Mouse (Mus musculus): ENCODE data around the gene Agrn. TPM values are rescaled to one million over a fixed set of nuclear protein-coding genes. Genes with fewer than 3 reads are reported as not detected.

The Agrn gene
- polyA plus RNA-seq, 1 experiment from 2014 or later, result 91.9 TPM

DNA sequence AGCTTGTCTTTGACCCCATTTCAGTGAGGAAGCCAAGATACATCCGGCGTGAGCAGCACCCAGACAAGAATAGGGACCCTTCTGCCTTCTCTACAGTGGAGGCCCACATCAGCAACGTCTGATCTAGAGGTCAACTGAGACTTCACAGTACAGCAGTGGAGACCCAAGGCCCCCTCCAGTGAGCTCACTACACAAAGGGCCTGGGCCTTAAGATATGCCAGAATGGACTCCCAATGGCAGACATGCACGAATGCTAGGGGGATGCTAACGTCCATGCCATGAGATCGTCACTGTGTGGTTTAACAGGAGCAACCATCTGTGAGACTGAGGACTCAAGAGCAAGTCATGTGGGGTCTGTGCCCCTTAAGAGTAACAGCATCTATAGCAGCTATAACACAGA lies 71.9 kb downstream of the Agrn start:
- no peaks in the 10 kb centered on the region for H3K27me3 ChIP-seq (ENCODE audit: control insufficient read depth, insufficient read depth, low read length)
- no peak overlapping the region for H3K4me3 ChIP-seq (ENCODE audit: low read depth, low read length)
- DNase-seq (ENCODE audit: low spot score) (no peak), ATAC-seq (ENCODE audit: insufficient read depth, low FRiP score, low TSS enrichment) (no peak)
- H3K4me1 ChIP-seq (ENCODE audit: control insufficient read depth, insufficient read depth, low read length), result no peaks in the 10 kb centered on the region
- no peak overlapping the region for H3K4me2 ChIP-seq (ENCODE audit: low read depth)
- H3K27ac ChIP-seq (ENCODE audit: low read depth, low read length), result no peak overlapping the region
- 97% methylated on average over 6 of the region's 6 CpGs for WGBS
- H3K9me3 ChIP-seq (ENCODE audit: control insufficient read depth, low read length), result no peaks in the 10 kb centered on the region
- H3K9ac ChIP-seq (ENCODE audit: low read length), result no peak overlapping the region
- H3K36me3 ChIP-seq (ENCODE audit: control insufficient read depth, insufficient read depth, low read length), result peaks cover 30% of the 10 kb centered on the region

DNA sequence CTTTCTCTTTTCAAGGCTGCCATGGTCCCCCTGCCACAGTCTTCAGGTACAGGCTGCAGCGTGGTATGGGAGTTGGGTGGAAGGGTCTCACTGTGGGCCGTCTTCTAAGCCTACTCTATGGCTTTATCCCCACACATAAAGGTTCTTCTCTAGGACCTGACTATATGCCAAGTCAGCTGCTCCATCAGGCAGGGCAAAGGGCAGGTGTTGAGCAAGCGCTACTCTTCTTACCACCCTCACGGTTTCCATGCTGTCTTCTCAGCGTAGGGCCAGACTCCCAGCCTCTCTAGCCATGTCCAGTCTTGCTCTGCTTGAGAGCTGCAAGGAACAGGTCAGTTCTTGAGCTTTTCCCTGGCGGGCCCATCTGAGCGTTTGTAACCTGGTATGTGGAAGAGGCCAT lies 73.2 kb downstream of the Agrn start:
- H3K4me3 ChIP-seq (ENCODE audit: low read depth, low read length), result no peak overlapping the region
- H3K36me3 ChIP-seq (ENCODE audit: control insufficient read depth, insufficient read depth, low read length), result peaks cover 39% of the 10 kb centered on the region
- ATAC-seq (ENCODE audit: insufficient read depth, low FRiP score, low TSS enrichment) (no peak), DNase-seq (ENCODE audit: low spot score) (no peak)
- 93% methylated on average over 7 of the region's 7 CpGs for WGBS
- H3K27me3 ChIP-seq (ENCODE audit: control insufficient read depth, insufficient read depth, low read length), result no peaks in the 10 kb centered on the region
- no peak overlapping the region for H3K9ac ChIP-seq (ENCODE audit: low read length)
- no peaks in the 10 kb centered on the region for H3K4me1 ChIP-seq (ENCODE audit: control insufficient read depth, insufficient read depth, low read length)
- no peaks in the 10 kb centered on the region for H3K9me3 ChIP-seq (ENCODE audit: control insufficient read depth, low read length)
- H3K4me2 ChIP-seq (ENCODE audit: low read depth), result no peak overlapping the region
- no peak overlapping the region for H3K27ac ChIP-seq (ENCODE audit: low read depth, low read length)

Small RNA genes within 50 kb of the gene (microRNA-seq; reads per million reads assigned to microRNA genes)
- gene Mir7658, result 2.9 reads per million, percentile 4 among the genes with 10 or more reads in this experiment

Other genes with a start within 250 kb of the Agrn start
- 19.6 and 22.0 TPM in 2 replicates for gene C1qtnf12, start 235.2 kb downstream of the Agrn start, polyA plus RNA-seq (2014; fragmentation: Nextera tagmentation; extraction: Ambion mirVana)
- gene B3galt6, start 204.8 kb downstream of the Agrn start, polyA plus RNA-seq (2014; fragmentation: Nextera tagmentation; extraction: Ambion mirVana), result 18.9 and 19.9 TPM in 2 replicates
- 136 and 139 TPM in 2 replicates for gene Sdf4, start 204.6 kb downstream of the Agrn start, polyA plus RNA-seq (2014; fragmentation: Nextera tagmentation; extraction: Ambion mirVana)
- 0.45 TPM in 2 replicates for gene Tnfrsf4, start 183.6 kb downstream of the Agrn start, polyA plus RNA-seq (2014; fragmentation: Nextera tagmentation; extraction: Ambion mirVana)
- gene Tnfrsf18, start 171.3 kb downstream of the Agrn start, polyA plus RNA-seq (2014; fragmentation: Nextera tagmentation; extraction: Ambion mirVana), result 0.62 and 0.82 TPM in 2 replicates
- gene Ttll10, start 138.1 kb downstream of the Agrn start, polyA plus RNA-seq (2014; fragmentation: Nextera tagmentation; extraction: Ambion mirVana), result not detected in 2 replicates
- gene 9430015G10Rik, start 87.5 kb downstream of the Agrn start, polyA plus RNA-seq (2014; fragmentation: Nextera tagmentation; extraction: Ambion mirVana), result 50.6 and 51.9 TPM in 2 replicates
- 0.73 and 1.0 TPM in 2 replicates for gene Rnf223, start 67.0 kb downstream of the Agrn start, polyA plus RNA-seq (2014; fragmentation: Nextera tagmentation; extraction: Ambion mirVana)
- gene Isg15, start 3.3 kb upstream of the Agrn start, polyA plus RNA-seq (2014; fragmentation: Nextera tagmentation; extraction: Ambion mirVana), result not detected in 2 replicates
- 1.5 and 1.8 TPM in 2 replicates for gene AW011738, start 5.8 kb upstream of the Agrn start, polyA plus RNA-seq (2014; fragmentation: Nextera tagmentation; extraction: Ambion mirVana)
- 0.57 and 0.85 TPM in 2 replicates for gene Perm1, start 18.4 kb upstream of the Agrn start, polyA plus RNA-seq (2014; fragmentation: Nextera tagmentation; extraction: Ambion mirVana)
- gene Plekhn1, start 37.4 kb upstream of the Agrn start, polyA plus RNA-seq (2014; fragmentation: Nextera tagmentation; extraction: Ambion mirVana), result 20.4 and 21.6 TPM in 2 replicates
- 75.3 and 77.4 TPM in 2 replicates for gene Noc2l, start 38.5 kb upstream of the Agrn start, polyA plus RNA-seq (2014; fragmentation: Nextera tagmentation; extraction: Ambion mirVana)
- 1.4 and 2.6 TPM in 2 replicates for gene Samd11, start 58.2 kb upstream of the Agrn start, polyA plus RNA-seq (2014; fragmentation: Nextera tagmentation; extraction: Ambion mirVana)
- not detected in 2 replicates for gene Vmn2r-ps159, start 133.6 kb upstream of the Agrn start, polyA plus RNA-seq (2014; fragmentation: Nextera tagmentation; extraction: Ambion mirVana)

All from neural tube, embryonic 11.5 days (tissue).